Mouse (Mus musculus) small intestine, adult 2 months (tissue): ENCODE results near the gene Arhgdia.

Experiments
- CTCF ChIP-seq: fragments of 200-500 bp; IDR thresholded peaks from 2 replicates; pipeline ENCODE4 v1.5.1; 2012; ENCODE audit warnings: low read depth, mild to moderate bottlenecking, control low read depth, inconsistent platforms, low read length, moderate library complexity, mixed read lengths; ENCODE audit not compliant: insufficient replicate concordance, insufficient read length; ENCODE audit errors: extremely low read depth
- POLR2A ChIP-seq: fragments of 200-500 bp; IDR thresholded peaks from 2 replicates; pipeline ENCODE4 v1.6.1; 2012; ENCODE audit warnings: low read depth, mild to moderate bottlenecking, control low read depth, inconsistent platforms, low read length, moderate library complexity

- TF ChIP-seq CTCF (no peak), POLR2A (no peak)
These were observed 9.0 kb downstream of the Arhgdia start for GRCm38 (mm10) chr11:120572417-120572751.
